Mouse (Mus musculus) CH12.LX (cell line): Measurements from ENCODE around the gene U2af1l4. TPM values are rescaled to one million over a fixed set of nuclear protein-coding genes. Genes with fewer than 3 reads are reported as not detected.
A peak's percentile ranks its signal among the peaks of the same experiment; 100 is the strongest.

ENCODE experiments used
- DNase-seq: peaks from one replicate; pipeline ENCODE4 v3.0.0-alpha.2; 2013; ENCODE audit errors: extremely low read depth
- H3K27ac ChIP-seq: 2 replicates; pipeline ENCODE4 v1.5.1; 2012; ENCODE audit warnings: low read depth, mild to moderate bottlenecking, control low read depth, moderate library complexity; ENCODE audit not compliant: insufficient read depth
- H3K27me3 ChIP-seq: replicated peaks from 2 replicates; pipeline ENCODE3; 2012; ENCODE audit warnings: inconsistent platforms
- H3K36me3 ChIP-seq, 2 experiments: replicated peaks in 1 of 2; 2 replicates each; pipeline versions ENCODE3 to v1.6.1; 2012; ENCODE audit warnings: inconsistent platforms in 1 of 2, low read length in 1 of 2, mild to moderate bottlenecking in 1 of 2, mixed read lengths in 1 of 2, moderate library complexity in 1 of 2; ENCODE audit not compliant: control insufficient read depth in 1 of 2, insufficient read depth in 1 of 2
- H3K4me1 ChIP-seq, 2 experiments: 2 replicates each; pipeline ENCODE4 v1.6.1; 2012; ENCODE audit warnings: inconsistent platforms in 1 of 2, moderate library complexity in 1 of 2; ENCODE audit not compliant: insufficient read depth in 2 of 2, control insufficient read depth in 1 of 2
- H3K4me2 ChIP-seq: 2 replicates; pipeline ENCODE4 v1.6.1; 2012; ENCODE audit warnings: low read depth, mild to moderate bottlenecking, control low read depth; ENCODE audit not compliant: poor library complexity, insufficient read depth, severe bottlenecking
- H3K4me3 ChIP-seq, 3 experiments: fragments of 150-350 bp in 1 of 3; sonication (generic) in 1 of 3; replicated peaks in 1 of 3; 2 replicates each; pipeline versions ENCODE3 to v1.5.1; 2011 to 2012; ENCODE audit warnings: low read depth in 2 of 3, low read length in 2 of 3, mild to moderate bottlenecking in 2 of 3, moderate library complexity in 2 of 3, control low read depth in 1 of 3, improper control_type of control experiment in 1 of 3, inconsistent platforms in 1 of 3, mixed read lengths in 1 of 3; ENCODE audit not compliant: poor library complexity in 1 of 3
- H3K79me2 ChIP-seq: replicated peaks from 2 replicates; pipeline ENCODE4 v1.6.1; 2012; ENCODE audit warnings: mild to moderate bottlenecking, moderate library complexity; ENCODE audit not compliant: control insufficient read depth, poor library complexity, insufficient read depth, severe bottlenecking; ENCODE audit errors: extremely low read depth
- H3K9ac ChIP-seq: 2 replicates; pipeline ENCODE4 v1.6.1; 2012; ENCODE audit warnings: low read depth, mild to moderate bottlenecking, control low read depth, moderate library complexity; ENCODE audit not compliant: insufficient read depth
- H3K9me3 ChIP-seq: replicated peaks from 2 replicates; pipeline ENCODE3; 2012; ENCODE audit warnings: low read length, inconsistent platforms, mixed read lengths
- BHLHE40 ChIP-seq: IDR thresholded peaks from 2 replicates; pipeline ENCODE4 v1.6.1; 2011; ENCODE audit warnings: mild to moderate bottlenecking, low read depth, low read length, improper control_type of control experiment
- CHD2 ChIP-seq: IDR thresholded peaks from 2 replicates; pipeline ENCODE4 v1.6.1; 2011; ENCODE audit warnings: low read length, improper control_type of control experiment
- CTCF ChIP-seq, 2 experiments: IDR thresholded peaks in 1 of 2; conservative IDR thresholded peaks in 1 of 2; 2 replicates each; pipeline ENCODE4 v1.5.1; 2011 to 2012; ENCODE audit warnings: low read depth in 2 of 2, low read length in 2 of 2, improper control_type of control experiment in 1 of 2, inconsistent platforms in 1 of 2, mild to moderate bottlenecking in 1 of 2, moderate library complexity in 1 of 2
- ELF1 ChIP-seq: IDR thresholded peaks from 2 replicates; pipeline ENCODE4 v1.6.1; 2014; ENCODE audit warnings: low read depth, mild to moderate bottlenecking, inconsistent platforms, low read length, improper control_type of control experiment
- ETS1 ChIP-seq: conservative IDR thresholded peaks from 2 replicates; pipeline ENCODE4 v1.6.1; 2012; ENCODE audit warnings: low read depth, mild to moderate bottlenecking, inconsistent platforms, low read length, improper control_type of control experiment, moderate library complexity
- GABPA ChIP-seq: IDR thresholded peaks from 2 replicates; pipeline ENCODE4 v1.6.1; 2012; ENCODE audit warnings: low read depth, low read length, improper control_type of control experiment, inconsistent platforms; ENCODE audit not compliant: insufficient replicate concordance
- HCFC1 ChIP-seq: IDR thresholded peaks from 2 replicates; pipeline ENCODE4 v1.6.1; 2012; ENCODE audit warnings: low read depth, mild to moderate bottlenecking, inconsistent platforms, low read length, improper control_type of control experiment
- IRF4 ChIP-seq: IDR thresholded peaks from 2 replicates; pipeline ENCODE4 v1.6.1; 2014; ENCODE audit warnings: low read depth, mild to moderate bottlenecking, inconsistent platforms, low read length, improper control_type of control experiment
- JUN ChIP-seq: IDR thresholded peaks from 2 replicates; pipeline ENCODE4 v1.6.1; 2011; ENCODE audit warnings: low read depth, mild to moderate bottlenecking, low read length, improper control_type of control experiment, moderate library complexity; ENCODE audit not compliant: insufficient read depth
- KAT2A ChIP-seq: IDR thresholded peaks from 2 replicates; pipeline ENCODE4 v1.6.1; 2012; ENCODE audit warnings: low read length, improper control_type of control experiment, inconsistent platforms; ENCODE audit not compliant: insufficient replicate concordance
- MAZ ChIP-seq: IDR thresholded peaks from 2 replicates; pipeline ENCODE4 v1.6.1; 2012; ENCODE audit warnings: low read depth, mild to moderate bottlenecking, inconsistent platforms, low read length, improper control_type of control experiment, moderate library complexity
- MEF2A ChIP-seq: IDR thresholded peaks from 2 replicates; pipeline ENCODE4 v1.6.1; 2014; ENCODE audit warnings: low read depth, mild to moderate bottlenecking, inconsistent platforms, low read length, improper control_type of control experiment, borderline replicate concordance
- MYC ChIP-seq: IDR thresholded peaks from 2 replicates; pipeline ENCODE4 v1.6.1; 2011; ENCODE audit warnings: low read depth, mild to moderate bottlenecking, improper control_type of control experiment, low read length
- NELFE ChIP-seq: IDR thresholded peaks from 2 replicates; pipeline ENCODE4 v1.6.1; 2011; ENCODE audit warnings: low read depth, low read length, improper control_type of control experiment
- NRF1 ChIP-seq: IDR thresholded peaks from 2 replicates; pipeline ENCODE4 v1.6.1; 2014; ENCODE audit warnings: low read depth, mild to moderate bottlenecking, inconsistent platforms, low read length, improper control_type of control experiment, moderate library complexity
- POLR2A ChIP-seq: IDR thresholded peaks from 2 replicates; pipeline ENCODE4 v1.6.1; 2011; ENCODE audit warnings: low read depth, mild to moderate bottlenecking, improper control_type of control experiment, low read length
- POLR2AphosphoS2 ChIP-seq: IDR thresholded peaks from 2 replicates; pipeline ENCODE4 v1.6.1; 2011; ENCODE audit warnings: low read depth, low read length, improper control_type of control experiment
- SIN3A ChIP-seq: IDR thresholded peaks from 2 replicates; pipeline ENCODE4 v1.6.1; 2012; ENCODE audit warnings: low read length, improper control_type of control experiment, inconsistent platforms
- SMC3 ChIP-seq: IDR thresholded peaks from 2 replicates; pipeline ENCODE4 v1.6.1; 2011; ENCODE audit warnings: low read depth, low read length, improper control_type of control experiment
- TBP ChIP-seq: conservative IDR thresholded peaks from 2 replicates; pipeline ENCODE4 v1.6.1; 2011; ENCODE audit warnings: low read depth, low read length, improper control_type of control experiment
- TCF12 ChIP-seq: IDR thresholded peaks from 2 replicates; pipeline ENCODE4 v1.6.1; 2014; ENCODE audit warnings: low read depth, mild to moderate bottlenecking, inconsistent platforms, low read length, improper control_type of control experiment
- UBTF ChIP-seq: IDR thresholded peaks from 2 replicates; pipeline ENCODE4 v1.6.1; 2012; ENCODE audit warnings: low read depth, mild to moderate bottlenecking, inconsistent platforms, low read length, improper control_type of control experiment, moderate library complexity
- USF1 ChIP-seq: IDR thresholded peaks from 2 replicates; pipeline ENCODE4 v1.6.1; 2014; ENCODE audit warnings: low read depth, mild to moderate bottlenecking, inconsistent platforms, low read length, improper control_type of control experiment
- USF2 ChIP-seq: conservative IDR thresholded peaks from 2 replicates; pipeline ENCODE4 v1.6.1; 2011; ENCODE audit warnings: low read depth, low read length, improper control_type of control experiment
- ZKSCAN1 ChIP-seq: IDR thresholded peaks from 2 replicates; pipeline ENCODE4 v1.6.1; 2012; ENCODE audit warnings: low read depth, inconsistent platforms, low read length, improper control_type of control experiment, borderline replicate concordance
- ZMIZ1 ChIP-seq: IDR thresholded peaks from 2 replicates; pipeline ENCODE4 v1.6.1; 2012; ENCODE audit warnings: low read depth, mild to moderate bottlenecking, inconsistent platforms, low read length, improper control_type of control experiment
- dilution Hi-C: fragments of 300-500 bp; cut with MboI; formaldehyde crosslinking; loops from 2 replicates; pipeline ENCODE4 v1.14.3; 2020; ENCODE audit warnings: low sequenced_read_pairs; ENCODE audit not compliant: extremely low pct_unique_long_range_greater_than_20kb, extremely low pct_ligation_motif_present
- in situ Hi-C: fragments of 300-500 bp; cut with MboI; formaldehyde crosslinking; loops from 3 replicates; pipeline ENCODE4 v1.14.3; 2019; ENCODE audit warnings: low sequenced_read_pairs, low pct_ligation_motif_present, low pct_unique_long_range_greater_than_20kb, mixed read lengths
- polyA plus RNA-seq: library from polyadenylated mRNA; unstranded; fragments of >175 nt; gene quantifications from 2 replicates; pipeline ENCODE4 v1.2.1, GENCODE M21; 2012; ENCODE audit warnings: low read depth; ENCODE audit not compliant: insufficient read length
- total RNA-seq, 2 experiments: library from RNA; depleted of rRNA; stranded (reverse); fragments of 300-350 nt in 1 of 2; fragments of >200 nt in 1 of 2; gene quantifications; 2 replicates each; pipeline ENCODE4 v1.2.3; 2012 to 2014

Gene U2af1l4
- total and polyA plus RNA-seq, 3 experiments: 51.5 to 60.8 (median 56.7) TPM

DNA sequence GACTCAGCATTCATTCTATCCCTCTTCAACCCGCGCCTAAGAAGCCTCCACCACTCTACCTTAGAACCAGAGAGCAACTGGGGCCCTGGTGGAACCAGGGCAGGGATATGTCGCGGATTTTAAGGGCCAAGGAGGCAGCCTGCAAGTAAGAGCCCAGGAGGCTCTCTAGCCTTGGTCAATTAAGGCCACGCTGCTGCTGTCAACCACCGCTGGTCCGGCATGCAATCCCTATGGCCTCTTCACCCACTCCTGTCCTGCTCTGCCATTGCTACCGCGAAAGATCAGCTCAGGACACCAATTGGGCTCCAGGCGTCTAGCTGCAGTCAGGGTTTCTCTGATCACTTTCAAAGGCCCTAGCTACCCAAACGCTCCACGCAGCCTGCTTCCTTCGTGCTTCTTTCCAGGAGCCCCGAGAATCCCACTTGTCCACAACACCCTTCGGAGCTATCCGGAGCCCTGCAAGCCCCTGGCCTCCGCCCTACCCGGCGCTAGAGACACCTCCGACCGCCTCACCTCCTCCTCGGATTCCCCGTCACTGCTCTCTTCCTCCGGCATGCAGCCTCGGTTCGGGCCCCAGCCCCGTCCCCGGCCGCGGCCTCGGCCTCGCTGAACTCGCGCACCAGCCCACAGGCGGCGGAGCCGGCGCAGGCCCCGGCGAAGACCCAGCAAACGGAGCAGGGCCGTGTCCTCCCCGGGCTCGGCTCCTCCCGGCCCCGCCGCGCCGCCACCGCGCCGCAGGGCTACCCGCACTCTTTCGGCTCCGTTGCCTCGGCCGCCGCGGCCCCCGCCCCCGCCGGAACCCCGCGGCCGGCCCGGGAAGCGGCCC lies 25.0 kb downstream of the U2af1l4 start:
- Histone ChIP-seq H3K4me1 (peaks cover 4 to 24% of the 10 kb centered on the region in 2 experiments; a peak in 3 of 4 replicates), H3K4me2 (peak overlapping the region; percentile 72; the same call in 1 of the 2 replicates), H3K27me3 (no peaks in the 10 kb centered on the region), H3K27ac (peak overlapping the region; percentile 64), H3K9me3 (no peaks in the 10 kb centered on the region), H3K4me3 (peak overlapping the region; percentile 93 to 94 (median 94)), H3K79me2 (peaks cover 58% of the 10 kb centered on the region), H3K9ac (peak overlapping the region; percentile 92), H3K36me3 (peaks cover 40 to 56% of the 10 kb centered on the region in 2 experiments)
- no peak for TF ChIP-seq GABPA
- no peak for TF ChIP-seq SMC3
- TF ChIP-seq NELFE: no peak
- TF ChIP-seq NRF1: no peak
- no peak for TF ChIP-seq IRF4
- no peak for TF ChIP-seq ETS1
- TF ChIP-seq MAZ: no peak
- TF ChIP-seq USF2: no peak
- TF ChIP-seq ELF1: no peak
- TF ChIP-seq ZKSCAN1: no peak
- no peak for TF ChIP-seq TBP
- no peak for TF ChIP-seq MYC
- dilution Hi-C loops: no loop called here
- no peak for DNase-seq
- in situ Hi-C loops: no loop called here

DNA sequence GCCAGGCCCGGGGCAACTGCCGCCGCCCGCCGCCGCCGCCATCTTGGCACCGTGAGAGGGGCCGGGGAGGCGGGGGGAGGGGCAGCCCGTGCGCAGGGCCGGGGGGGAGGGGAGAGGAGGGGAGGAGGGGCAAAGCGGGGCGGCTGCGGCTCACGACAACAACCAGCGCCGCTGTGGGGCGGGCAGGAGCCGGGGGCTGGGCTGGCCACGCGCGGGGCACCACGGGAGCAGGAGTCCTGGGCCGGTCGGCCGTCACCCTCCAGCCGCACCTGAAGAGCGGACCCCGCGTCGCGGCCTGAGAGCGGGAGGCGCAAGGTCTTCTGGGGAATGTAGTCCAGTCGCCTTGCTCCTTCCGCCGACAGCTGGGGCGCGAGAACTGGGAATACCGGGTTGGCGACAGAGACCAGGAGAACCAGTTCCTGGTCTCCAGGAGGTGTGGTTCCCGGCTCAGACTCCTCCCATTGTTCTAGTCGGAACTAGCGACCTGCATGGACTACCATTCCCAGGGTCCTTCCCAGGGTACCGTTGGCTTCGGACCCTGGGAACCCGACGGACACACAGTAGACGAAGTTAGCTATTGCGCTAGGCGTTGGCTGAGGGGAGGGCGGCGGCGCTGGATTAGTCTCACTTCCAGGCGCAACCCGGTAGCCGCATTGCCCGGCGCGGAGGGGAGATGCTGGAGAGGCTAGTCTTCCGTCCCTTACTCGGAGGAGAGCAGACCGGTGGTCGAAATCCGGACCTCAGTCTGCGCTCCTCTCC lies 25.8 kb downstream of the U2af1l4 start, which contains the start of gene Kmt2b:
Kmt2b (minus strand) TSS at position 51 of the 759 bp plus-strand sequence.
- DNase-seq: peak; percentile 92
- Histone ChIP-seq H3K4me2 (peak within 1 kb of the TSS; percentile 93), H3K9me3 (no peaks in the 10 kb centered on the region), H3K4me3 (peak within 1 kb of the TSS; percentile 93 to 94 (median 94)), H3K36me3 (peaks cover 32 to 48% of the 10 kb centered on the region in 2 experiments), H3K9ac (peak within 1 kb of the TSS; percentile 92), H3K27me3 (no peaks in the 10 kb centered on the region), H3K27ac (peak within 1 kb of the TSS; percentile 100), H3K79me2 (peaks cover 58% of the 10 kb centered on the region), H3K4me1 (peaks cover 7 to 32% of the 10 kb centered on the region in 2 experiments; a peak in 3 of 4 replicates)
- dilution Hi-C loops (no loop called here), in situ Hi-C loops (no loop called here)
- peak; percentile 21 for TF ChIP-seq USF1
- TF ChIP-seq KAT2A: peak; percentile 87; the same call in 1 of the 2 replicates
- peak in 1 of 2 experiments; percentile 9; a peak in 1 of 4 replicates for TF ChIP-seq CTCF (conservative IDR thresholded peaks at IDR 0.05 in 1 of 2, IDR thresholded peaks at IDR 0.05 in 1 of 2; ENCODE audit: low read depth in 2 of 2, low read length in 2 of 2)
- no peak; the same call in 1 of the 2 replicates for TF ChIP-seq GABPA
- peak; percentile 62 for TF ChIP-seq SIN3A
- peak; percentile 39; the same call in 1 of the 2 replicates for TF ChIP-seq MEF2A
- TF ChIP-seq BHLHE40: peak; percentile 41; the same call in 1 of the 2 replicates
- peak; percentile 55 for TF ChIP-seq POLR2A
- TF ChIP-seq UBTF: no peak
- peak; percentile 74 for TF ChIP-seq TCF12
- peak; percentile 55 for TF ChIP-seq ZMIZ1
- no peak for TF ChIP-seq JUN
- peak; percentile 74; the same call in 1 of the 2 replicates for TF ChIP-seq IRF4
- TF ChIP-seq SMC3: no peak
- TF ChIP-seq NRF1: peak; percentile 60
- peak; percentile 93 for TF ChIP-seq HCFC1
- peak; percentile 95 for TF ChIP-seq MAZ
- TF ChIP-seq ELF1: peak; percentile 87
- peak; percentile 94 for TF ChIP-seq CHD2
- peak; percentile 91 for TF ChIP-seq POLR2AphosphoS2
